In genomic region chr10:75589129-75589528, GRCm38 (mm10) we compare ENCODE assay signal across 8 mouse cellular contexts. TPM values are rescaled to one million over a fixed set of nuclear protein-coding genes. Genes with fewer than 3 reads are reported as not detected.
DNase-seq lines count a peak whose midpoint lies in the region; ATAC-seq and TF ChIP-seq lines count a peak whose summit lies in the region.

Gene Ggt5 (plus strand): TSS chr10:75589340.

- peak; percentile 29; the same call in 1 of the 2 replicates for ATAC-seq in lung, embryonic 15.5 days (ENCODE audit: borderline replicate concordance, extremely low read depth, low FRiP score, low TSS enrichment)

- intact Hi-C loops in left cerebral cortex, postnatal 25 days (cut with DNase I), result loop anchor here (5.0 kb wide), 3 partner anchors 113 to 263 kb away; no protein-coding TSS in a partner anchor
- intact Hi-C loops in heart, adult 2 months (cut with DNase I), result loop anchor here (5.0 kb wide), 1 partner anchor 363 kb away; the partner anchor contains the start of gene Gm5134

- peaks cover 33% of the 10 kb centered on the region for H3K4me1 ChIP-seq in heart, adult 2 months (ENCODE audit: control insufficient read depth, insufficient read depth, low read length)
- peaks cover 31% of the 10 kb centered on the region for H3K4me1 ChIP-seq in lung, embryonic 15.5 days

- TF ChIP-seq EP300 in heart, adult 2 months (IDR thresholded peaks at IDR 0.05; ENCODE audit: insufficient read depth, low read depth, low read length), result no peak

- no peaks in the 10 kb centered on the region for H3K27me3 ChIP-seq in heart, adult 2 months (ENCODE audit: control insufficient read depth, insufficient read depth, low read length)
- H3K27me3 ChIP-seq in lung, embryonic 15.5 days, result peaks cover 10% of the 10 kb centered on the region

- peak within 1 kb of the TSS; percentile 51 for H3K9ac ChIP-seq in heart, adult 2 months (ENCODE audit: low read depth, low read length)
- peak within 1 kb of the TSS; percentile 8; the same call in 1 of the 2 replicates for H3K9ac ChIP-seq in lung, embryonic 15.5 days

- H3K36me3 ChIP-seq in heart, adult 2 months (ENCODE audit: control insufficient read depth, insufficient read depth, low read length), result no peaks in the 10 kb centered on the region
- H3K36me3 ChIP-seq in lung, embryonic 15.5 days, result no peaks in the 10 kb centered on the region

- DNase-seq in left cerebral cortex, postnatal 25 days (ENCODE audit: low spot score in 2 of 2), result peak; percentile 23 to 30
- DNase-seq in left cerebral cortex, adult 8-10 months (ENCODE audit: low spot score in 2 of 2), result no peak
- DNase-seq in brain, adult 2 months (ENCODE audit: low read depth, low spot score), result peak; percentile 37
- peak; percentile 72 to 76 for DNase-seq in heart, adult 2 months
- peak; percentile 60 for DNase-seq in kidney, adult 11 months
- peak; percentile 40 for DNase-seq in testis, postnatal 14 days (ENCODE audit: low spot score)
- DNase-seq in cerebellum, adult 9-11 months, result no peak

- no peaks in the 10 kb centered on the region for H3K9me3 ChIP-seq in lung, embryonic 15.5 days

- no peaks in the 10 kb centered on the region for H3K79me2 ChIP-seq in heart, adult 2 months (replicated peaks; ENCODE audit: control insufficient read depth, insufficient read depth, low read length)

- peak; percentile 57 for TF ChIP-seq POLR2A in heart, adult 2 months (IDR thresholded peaks at IDR 0.05; ENCODE audit: insufficient read depth, low read depth, low read length)

- 9% methylated on average over 5 of the region's 5 CpGs for WGBS in heart, adult 2 months
- WGBS in lung, embryonic 15.5 days, result 15% methylated on average over 5 of the region's 5 CpGs

- peak within 1 kb of the TSS; percentile 72 for H3K27ac ChIP-seq in heart, adult 2 months
- 0 out of 2 replicates have a peak within 1 kb of the TSS, but pooled peaks have one; percentile 11 for H3K27ac ChIP-seq in lung, embryonic 15.5 days

- H3K4me3 ChIP-seq in heart, adult 2 months, result peak within 1 kb of the TSS; percentile 35
- peak within 1 kb of the TSS; percentile 1; the same call in 1 of the 2 replicates for H3K4me3 ChIP-seq in lung, embryonic 15.5 days

- no peak for TF ChIP-seq CTCF in heart, adult 2 months (IDR thresholded peaks at IDR 0.05)

- H3K4me2 ChIP-seq in lung, embryonic 15.5 days, result peak within 1 kb of the TSS; percentile 37

RNA-seq across cellular contexts. Expression of gene Ggt5, which starts in this region (rescaled TPM):
- 1 to 10 TPM; 2.6 to 2.8 TPM for total RNA-seq in left cerebral cortex, postnatal 25 days (2021)
- 1 to 10 TPM; 1.8 to 3.5 (median 2.4) TPM for total RNA-seq in left cerebral cortex, adult 8-10 months (2022)
- 1 to 10 TPM; 3.8 to 7.9 TPM for total RNA-seq in heart, adult 2 months (2021)
- polyA plus RNA-seq in heart, adult 2 months (2012; rRNA removed), result 41.9 TPM in 2 replicates
- 1.3 and 2.9 TPM in 2 replicates for polyA plus RNA-seq in lung, embryonic 15.5 days (2015; fragmentation: Nextera tagmentation; extraction: Ambion mirVana)

Comparison
In these comparisons a context has a peak if more than half of its experiments do, and no peak if none do; other contexts are left out.
1. RNA of gene Ggt5 (polyA plus RNA-seq): 41.9 TPM in heart, adult 2 months; 1.3 to 2.9 TPM in lung, embryonic 15.5 days; every median in the first group is over 10 times any median in the second.
2. DNase-seq: peak in left cerebral cortex, postnatal 25 days (2 of 2), brain, adult 2 months (single experiment), heart, adult 2 months (2 of 2), kidney, adult 11 months (single experiment) and testis, postnatal 14 days (single experiment); none in left cerebral cortex, adult 8-10 months (0 of 2) and cerebellum, adult 9-11 months (single experiment).